Mouse (Mus musculus) kidney, postnatal 4 days (tissue): ENCODE results near the gene Kbtbd8.
A peak's percentile ranks its signal among the peaks of the same experiment; 100 is the strongest.

ENCODE experiments used
- DNase-seq, 2 experiments: peaks; one replicate each; pipeline ENCODE4 v3.0.0; 2021; ENCODE audit warnings: mixed read lengths in 2 of 2

Gene Kbtbd8

GRCm38 (mm10) chr6:95116946-95117345 lies at the start of gene Kbtbd8:
Gene Kbtbd8, plus strand, starts transcription at chr6:95117240.
- DNase-seq, result peak in 1 of 2 experiments; percentile 2

- DNase-seq, result no peak
These were observed 47.3 kb upstream of the Kbtbd8 start for GRCm38 (mm10) chr6:95069753-95070152.

DNA sequence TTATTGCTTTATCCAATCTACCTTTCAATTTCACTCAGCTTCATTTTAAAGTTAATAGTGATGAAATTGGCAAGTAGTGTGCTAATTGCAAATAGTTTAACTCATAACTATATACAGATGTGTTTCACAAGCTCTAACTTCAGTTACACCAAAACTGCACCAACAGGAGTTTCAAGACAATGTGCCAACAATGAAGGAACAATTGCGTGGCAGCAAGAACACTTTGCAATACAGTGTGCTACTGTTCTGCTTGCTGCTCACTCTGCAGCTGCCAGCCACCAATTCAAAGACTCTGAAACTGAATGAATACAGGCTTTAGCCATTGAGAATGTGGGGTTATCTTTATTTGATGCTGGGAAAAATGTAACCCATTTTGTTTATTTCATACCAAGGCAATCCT lies 31.8 kb upstream of the Kbtbd8 start:
- no peak for DNase-seq

DNA sequence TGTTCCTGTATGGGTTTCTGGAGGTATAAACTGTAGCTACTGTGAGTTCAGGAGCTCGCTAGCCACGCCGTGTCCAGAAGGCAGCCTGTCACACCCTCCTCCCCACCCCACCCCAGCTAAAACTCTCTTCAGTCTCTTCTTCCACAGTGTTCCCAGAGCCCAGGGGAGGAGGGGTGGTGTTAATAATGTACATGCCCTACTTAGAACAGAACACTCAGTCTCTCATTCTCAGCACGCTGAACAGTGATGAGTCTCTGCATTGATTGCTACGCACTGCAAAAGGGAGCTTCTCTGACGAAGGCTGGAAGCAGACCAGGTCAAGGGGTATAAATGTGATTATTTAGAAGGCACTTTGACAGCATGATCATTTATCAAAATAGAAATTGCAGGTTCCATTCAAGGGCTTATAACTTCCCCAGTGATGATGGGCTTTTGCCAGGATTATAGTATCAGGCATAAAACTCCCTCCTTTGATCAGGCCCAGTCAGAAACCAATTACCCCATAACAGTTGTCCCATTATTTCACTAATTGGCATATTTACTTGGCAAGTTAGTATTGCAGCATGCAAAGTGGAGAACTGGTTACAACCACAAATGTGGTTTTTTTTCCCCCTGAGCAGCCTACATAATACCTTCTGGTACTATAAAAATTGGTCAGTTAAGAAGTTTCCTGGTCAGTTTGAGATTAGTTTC lies 29.7 kb upstream of the Kbtbd8 start:
- no peak for DNase-seq

DNA sequence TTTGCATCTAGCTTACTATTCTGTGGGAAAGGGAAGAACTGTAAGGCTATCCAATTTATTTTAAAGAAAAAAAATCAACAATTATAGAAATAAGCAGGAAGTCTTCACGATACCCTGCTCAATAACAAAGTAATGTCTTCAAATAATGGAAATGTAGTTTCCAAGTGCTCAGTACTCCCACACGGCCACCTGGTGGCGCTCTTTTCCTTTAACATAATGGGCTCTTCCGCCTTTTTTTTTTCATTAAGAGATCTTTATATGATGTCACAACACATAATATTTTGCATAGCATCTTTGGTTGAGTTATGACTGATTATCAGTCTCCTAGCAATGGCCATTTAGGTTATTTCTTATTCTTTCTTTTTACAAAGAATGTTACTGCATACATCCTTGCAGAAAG lies 29.0 kb upstream of the Kbtbd8 start:
- peak; percentile 10 to 19 for DNase-seq

- no peak for DNase-seq
These were observed 22.3 kb upstream of the Kbtbd8 start for GRCm38 (mm10) chr6:95094695-95095094.

GRCm38 (mm10) chr6:95098366-95099109 lies 18.5 kb upstream of the Kbtbd8 start:
- peak; percentile 92 to 94 for DNase-seq

- no peak for DNase-seq
These were observed 13.3 kb upstream of the Kbtbd8 start for GRCm38 (mm10) chr6:95103706-95104105.

- no peak for DNase-seq
These were observed 8.6 kb upstream of the Kbtbd8 start for GRCm38 (mm10) chr6:95108437-95108836.

GRCm38 (mm10) chr6:95109691-95110450 lies 7.2 kb upstream of the Kbtbd8 start:
- DNase-seq, result no peak

- no peak for DNase-seq
These were observed 5.0 kb upstream of the Kbtbd8 start for GRCm38 (mm10) chr6:95112015-95112414.

GRCm38 (mm10) chr6:95116513-95116912 lies 527 bp upstream of the Kbtbd8 start:
- no peak for DNase-seq

GRCm38 (mm10) chr6:95117614-95118541 lies 838 bp downstream of the Kbtbd8 start:
- DNase-seq, result peak; percentile 91 to 95

DNA sequence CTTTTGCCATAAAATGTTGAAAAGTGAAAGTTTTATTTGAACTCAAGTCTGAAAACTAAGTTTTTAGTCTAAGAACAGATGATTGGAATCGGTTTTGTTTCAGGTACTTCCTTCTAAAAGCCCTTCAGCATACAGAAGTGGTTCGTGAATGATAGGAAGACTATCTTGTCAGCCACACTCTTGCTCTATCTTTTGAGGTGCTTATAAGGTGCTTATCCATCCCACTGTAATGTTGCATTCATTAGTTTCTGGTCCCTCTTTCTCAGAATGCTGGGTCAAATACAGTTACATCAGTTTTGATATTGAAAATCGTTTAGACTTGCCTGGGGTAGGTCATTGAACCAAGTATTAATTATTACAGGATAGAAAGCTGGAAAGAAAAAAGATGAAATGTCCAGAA lies 2.3 kb downstream of the Kbtbd8 start:
- no peak for DNase-seq

- DNase-seq, result no peak
These were observed 33.0 kb downstream of the Kbtbd8 start for GRCm38 (mm10) chr6:95149931-95150534.

DNA sequence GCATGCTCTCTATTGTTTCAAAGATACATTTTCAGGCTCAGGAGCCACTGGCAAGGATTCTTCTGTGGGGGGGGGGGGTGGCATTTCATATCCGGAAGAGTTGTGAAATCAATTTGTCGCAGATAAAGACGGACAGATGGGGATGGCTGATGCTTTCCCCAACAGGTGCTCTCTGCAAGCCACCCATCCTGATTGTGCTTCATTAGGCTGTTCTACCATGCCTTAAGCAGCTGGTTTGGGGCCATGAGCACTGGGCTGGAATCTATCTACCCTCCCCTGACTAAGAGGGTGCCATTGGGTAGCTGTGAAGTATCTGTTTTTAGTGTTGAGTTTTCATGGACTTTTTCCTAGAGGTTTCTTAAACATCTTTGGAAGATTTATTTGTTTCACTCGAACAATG lies 33.8 kb downstream of the Kbtbd8 start:
- no peak for DNase-seq

GRCm38 (mm10) chr6:95151563-95151962 lies 34.5 kb downstream of the Kbtbd8 start:
- DNase-seq, result no peak

DNA sequence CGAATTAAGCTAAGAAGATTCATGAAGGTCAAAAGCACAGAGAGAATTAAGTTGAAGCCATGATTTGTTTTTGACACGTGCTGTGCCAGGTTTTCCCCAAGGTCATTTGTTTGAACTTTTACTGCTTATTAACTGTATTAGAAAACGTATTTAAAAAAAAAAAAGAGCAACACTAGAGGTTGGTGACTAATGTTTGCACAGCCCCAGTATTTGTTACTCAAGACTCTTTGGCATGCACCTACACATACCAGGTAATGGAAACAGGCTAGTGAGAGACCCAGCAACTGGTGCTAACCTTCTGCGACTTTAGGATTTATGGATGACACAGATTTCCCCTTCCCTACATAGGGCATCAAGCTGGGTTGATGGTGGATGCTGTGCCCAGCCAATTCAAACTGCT lies 46.9 kb downstream of the Kbtbd8 start:
- DNase-seq, result no peak

DNA sequence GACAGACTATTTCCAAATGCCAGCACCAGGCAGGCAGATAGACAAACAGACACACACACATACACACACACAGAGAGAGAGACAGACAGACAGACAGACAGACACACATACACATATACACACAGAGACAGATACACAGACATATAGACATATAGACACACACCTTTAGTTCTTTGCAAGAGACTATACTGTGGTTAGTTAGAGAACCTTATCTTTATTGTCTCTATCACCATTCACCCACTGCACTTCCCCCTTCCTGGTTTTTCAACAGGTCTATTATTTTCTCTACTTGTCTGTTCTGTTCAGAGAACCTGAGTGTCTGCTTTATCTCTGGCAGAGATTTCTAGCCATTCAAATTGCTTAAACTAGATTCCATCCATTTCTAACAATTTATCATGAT lies 48.6 kb downstream of the Kbtbd8 start:
- no peak for DNase-seq

- no peak for DNase-seq
These were observed 50.7 kb downstream of the Kbtbd8 start for GRCm38 (mm10) chr6:95167668-95168227.

DNA sequence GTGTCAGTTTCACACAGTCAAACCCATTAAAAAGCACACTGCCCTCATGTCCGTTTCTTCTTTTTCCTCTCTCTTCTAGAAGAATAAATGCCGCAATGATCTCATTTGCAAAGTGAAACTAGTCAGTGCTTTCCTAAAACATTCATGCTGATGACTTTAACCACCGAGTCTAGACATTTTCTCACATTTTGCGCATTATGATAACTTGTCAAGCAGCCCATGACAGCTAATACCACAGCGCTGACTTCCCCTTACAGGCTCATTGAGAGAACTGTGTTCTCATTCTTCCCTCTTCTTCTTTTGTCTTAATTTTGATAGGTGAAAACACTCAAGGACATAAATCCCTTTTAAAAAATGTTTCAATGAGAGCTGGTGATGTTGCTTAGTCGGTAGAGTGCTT lies 52.4 kb downstream of the Kbtbd8 start:
- DNase-seq, result no peak
